Mouse (Mus musculus) adrenal gland, postnatal 4 days (tissue): ENCODE measurements around the gene Vat1l. TPM values are rescaled to one million over a fixed set of nuclear protein-coding genes. Genes with fewer than 3 reads are reported as not detected.

Source experiments
- DNase-seq, 2 experiments: peaks; one replicate each; pipeline ENCODE4 v3.0.0; 2021 to 2022; ENCODE audit warnings: low spot score in 2 of 2, mixed read lengths in 2 of 2
- total RNA-seq, 2 experiments: library from RNA; stranded (reverse); gene quantifications; 2 replicates each; pipeline ENCODE4 v1.2.3; 2021

Gene Vat1l
- total RNA-seq, 2 experiments from 2014 or later: 25.7 to 35.4 TPM

DNA sequence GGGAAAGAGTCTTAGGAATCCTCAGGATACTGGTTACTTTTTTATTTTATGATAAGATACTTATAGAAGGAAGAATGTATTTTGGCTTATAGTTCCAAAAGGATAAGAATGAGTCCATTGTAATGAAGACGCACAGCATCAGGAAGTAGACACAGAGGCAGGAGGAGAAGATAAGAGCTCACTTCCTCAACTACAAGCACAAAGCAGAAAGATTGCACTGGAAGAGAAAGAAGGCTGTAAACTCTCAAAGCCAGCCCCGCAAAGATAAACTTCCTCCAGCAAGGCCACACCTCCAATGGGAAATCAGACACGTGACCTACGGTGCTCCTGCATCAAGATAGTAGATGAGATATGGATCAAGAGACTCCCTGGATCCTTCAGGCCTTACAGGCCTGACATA is 182.1 kb downstream of the Vat1l start:
- no peak for DNase-seq

DNA sequence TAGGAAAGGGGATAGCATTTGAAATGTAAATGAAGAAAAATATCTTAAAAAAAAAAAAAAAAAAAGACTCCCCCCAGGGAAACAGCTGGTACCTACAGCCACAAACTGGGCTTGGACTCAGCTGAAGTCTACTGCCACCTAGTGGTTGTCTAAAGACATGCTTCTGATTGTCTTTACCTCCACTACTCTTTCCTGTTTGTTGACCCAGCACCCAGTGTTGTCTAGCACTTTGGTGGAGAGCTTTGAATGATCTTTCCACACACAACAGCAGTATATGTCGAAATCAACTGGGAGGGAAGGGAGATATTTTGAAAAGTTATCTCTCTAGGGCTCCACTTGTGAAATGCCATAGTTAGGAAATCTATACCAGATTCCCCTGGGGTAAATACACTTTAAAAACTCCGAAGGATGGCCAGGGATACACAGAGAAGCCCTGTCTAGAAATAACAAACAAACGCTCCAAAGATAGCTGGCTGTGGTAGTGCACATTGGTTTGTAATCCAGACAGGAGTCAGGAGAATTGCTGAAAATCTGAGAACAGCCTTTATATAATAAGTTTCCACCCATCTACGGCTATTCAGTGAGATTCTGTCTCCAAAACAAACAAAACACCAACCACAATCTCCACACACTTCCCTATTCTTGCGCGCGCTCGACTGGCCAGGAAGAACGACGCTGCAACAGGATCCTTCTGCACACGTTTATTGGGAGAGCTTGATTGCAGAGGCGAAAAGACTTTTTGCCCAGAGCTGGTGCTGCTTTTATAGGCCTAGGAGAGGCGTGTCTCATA is 185.2 kb downstream of the Vat1l start:
- DNase-seq: no peak

DNA sequence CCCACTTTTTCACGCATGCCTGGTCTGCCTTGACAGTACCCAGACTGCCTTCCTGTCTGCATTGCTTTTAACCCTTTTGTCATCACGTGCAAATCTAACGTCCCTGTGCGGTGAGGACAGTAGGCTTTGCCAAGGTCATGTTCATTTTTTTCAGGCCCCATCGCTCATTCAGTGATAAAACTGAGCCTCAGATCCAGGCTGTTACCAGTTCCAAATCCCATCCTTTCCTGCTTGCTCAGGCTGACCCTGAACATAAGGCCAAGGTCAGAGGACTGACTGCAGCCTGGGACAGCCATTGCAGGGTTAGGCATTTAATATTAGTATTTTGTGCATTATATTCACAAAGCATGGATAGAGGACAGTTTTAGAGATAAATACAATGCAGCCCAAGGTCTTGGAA is 192.9 kb downstream of the Vat1l start:
- DNase-seq: no peak

DNA sequence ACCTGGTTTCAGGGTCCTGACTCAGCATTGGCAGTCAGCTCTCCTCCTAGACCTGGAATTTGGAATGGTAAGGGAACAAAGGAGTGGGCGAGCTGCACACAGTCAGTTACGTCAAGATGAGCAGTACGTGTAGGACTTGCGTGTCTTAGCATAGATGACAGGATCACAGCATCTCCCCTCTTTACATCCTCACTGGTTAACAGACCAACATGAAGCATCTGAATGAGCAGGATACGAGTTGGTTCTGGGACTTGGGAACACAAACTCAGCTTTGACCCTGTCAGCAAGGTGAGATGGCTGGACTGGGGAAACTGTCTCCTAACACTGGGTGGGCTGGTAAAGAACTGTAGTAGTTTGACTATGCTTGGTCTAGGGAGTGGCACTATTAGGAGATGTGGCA is 193.9 kb downstream of the Vat1l start:
- no peak for DNase-seq

DNA sequence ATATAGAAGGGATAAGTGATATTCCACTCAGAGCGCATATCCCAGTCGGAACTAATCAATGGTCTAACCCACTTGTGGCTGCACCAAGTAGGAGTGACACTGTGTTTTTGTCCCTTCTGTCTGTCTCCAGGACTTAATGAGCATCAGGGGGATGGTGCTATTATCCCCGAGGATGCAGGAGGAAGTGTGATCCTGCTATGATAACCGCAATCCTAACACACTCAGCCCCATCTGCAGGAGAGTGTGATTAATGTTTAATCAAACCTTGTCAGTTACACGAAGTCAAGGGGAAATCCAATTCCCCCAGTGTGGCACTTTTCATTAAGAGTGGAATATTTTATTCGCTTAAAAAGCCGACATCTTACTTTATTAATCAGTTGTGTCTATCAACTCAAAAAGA is 196.3 kb downstream of the Vat1l start:
- DNase-seq: no peak

DNA sequence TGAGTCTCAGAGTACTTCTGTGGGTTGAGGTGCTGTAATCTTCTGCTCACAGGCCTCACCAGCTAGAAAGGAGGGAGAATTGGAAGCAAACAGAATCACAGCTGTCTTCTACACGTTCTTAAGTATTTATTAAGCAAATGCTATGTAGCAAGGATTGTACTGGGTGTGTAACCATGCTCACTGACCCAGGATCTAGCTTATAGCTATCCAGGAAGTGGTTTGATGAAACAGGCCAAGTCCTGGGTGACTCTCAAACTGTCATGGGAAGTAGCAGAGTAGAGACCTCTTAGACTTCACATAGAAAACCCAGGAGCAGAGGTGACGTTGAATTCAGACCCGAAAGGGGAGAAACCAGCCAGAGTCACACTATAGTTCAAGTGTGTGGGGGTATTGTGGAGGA is 206.0 kb downstream of the Vat1l start:
- DNase-seq: no peak

DNA sequence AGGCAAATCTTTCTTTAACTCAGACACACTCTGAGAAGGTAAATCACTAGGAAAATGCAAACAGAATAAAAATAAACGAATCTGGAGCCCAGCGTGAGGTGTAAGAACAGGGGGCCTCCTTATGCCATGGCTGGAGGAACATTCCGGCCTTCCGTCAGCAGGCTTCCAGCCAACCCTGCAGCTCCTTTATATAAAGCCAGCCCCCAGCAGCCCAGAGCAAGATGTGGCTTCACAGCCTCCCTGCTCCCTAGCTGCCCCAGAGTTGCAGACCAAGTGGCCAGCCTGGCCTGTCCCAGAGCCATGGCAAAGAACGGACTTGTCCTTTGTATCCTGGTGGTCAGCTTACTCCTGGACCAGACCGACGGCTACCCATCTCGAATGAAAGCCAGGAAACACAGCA is 212.4 kb downstream of the Vat1l start, which contains the start of gene Clec3a:
Gene Clec3a (plus strand): TSS at position 301 of the 400 bp plus-strand sequence.
- DNase-seq: no peak

DNA sequence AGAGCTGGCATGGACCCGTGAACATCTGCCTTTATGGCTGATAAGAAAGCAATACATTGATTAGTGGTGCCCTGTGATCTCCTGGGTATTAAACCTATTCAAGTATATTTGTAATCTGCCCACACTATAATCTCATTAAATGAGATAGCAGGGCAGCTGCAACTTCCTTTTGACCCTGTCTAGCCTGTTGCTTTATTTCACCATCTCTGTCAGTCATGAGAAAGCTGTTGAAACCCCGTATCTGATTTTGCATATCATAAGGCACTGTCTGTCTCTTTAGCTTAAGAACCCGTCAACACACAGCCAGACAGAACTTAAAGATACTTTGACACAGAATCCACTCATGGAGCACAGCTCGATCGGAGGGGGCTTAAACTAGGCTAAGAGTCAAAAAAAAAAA is 213.1 kb downstream of the Vat1l start:
- DNase-seq: no peak

DNA sequence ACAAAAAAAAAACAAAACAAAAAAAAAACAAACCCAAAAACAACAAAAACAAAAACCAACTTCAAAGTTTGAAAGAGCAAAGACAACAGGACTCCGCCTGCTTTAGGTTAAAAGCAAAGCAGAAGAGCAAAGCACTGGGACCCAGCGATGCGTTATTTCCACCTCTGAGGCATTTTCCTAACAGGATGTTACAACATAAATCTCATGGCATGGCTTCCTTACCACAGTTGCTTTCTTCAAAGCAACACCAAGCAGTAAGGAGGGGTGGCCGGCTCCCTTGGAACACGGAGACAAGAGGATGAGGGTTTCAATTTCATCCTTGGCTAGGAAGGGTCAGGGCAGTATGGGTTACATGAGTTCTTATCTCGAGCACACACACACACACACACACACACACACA is 213.5 kb downstream of the Vat1l start:
- DNase-seq: no peak

DNA sequence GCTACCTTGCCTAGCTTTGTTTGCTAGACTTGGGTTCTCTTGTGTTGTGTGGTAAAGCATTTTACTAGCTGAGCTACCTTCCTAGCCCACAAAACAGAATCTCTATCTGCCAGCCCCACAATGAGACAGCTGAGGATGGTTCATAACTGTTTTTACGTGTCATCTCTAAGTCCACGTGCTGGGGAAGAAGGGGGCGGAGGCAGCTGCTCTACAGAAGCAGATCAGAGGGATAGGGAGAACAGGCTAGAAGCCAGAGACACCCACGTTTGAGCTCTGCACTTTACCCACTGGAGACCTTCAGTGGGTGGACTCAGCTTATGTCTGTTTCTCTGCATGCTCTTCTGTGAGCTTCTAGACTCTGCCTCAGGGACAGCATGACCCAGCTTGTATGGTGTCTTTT is 216.1 kb downstream of the Vat1l start:
- DNase-seq: no peak

Other genes starting within 250 kb of the Vat1l start
- 10 to 100 TPM; 22.5 to 31.2 TPM for gene Nudt7, start 72.1 kb upstream of the Vat1l start, total RNA-seq
- not detected for gene Clec3a, start 212.5 kb downstream of the Vat1l start, total RNA-seq
- 10 to 100 TPM; 28.8 to 30.2 TPM for gene Wwox, start 234.0 kb downstream of the Vat1l start, total RNA-seq